Mouse (Mus musculus): Measurements from ENCODE around the gene Olfr765.
"Not testable (repeated sequence)": the region's sequence is repeated elsewhere in the genome, so short reads cannot be mapped to it uniquely, and the experiment has no call there.

Olfr765 gene

DNA sequence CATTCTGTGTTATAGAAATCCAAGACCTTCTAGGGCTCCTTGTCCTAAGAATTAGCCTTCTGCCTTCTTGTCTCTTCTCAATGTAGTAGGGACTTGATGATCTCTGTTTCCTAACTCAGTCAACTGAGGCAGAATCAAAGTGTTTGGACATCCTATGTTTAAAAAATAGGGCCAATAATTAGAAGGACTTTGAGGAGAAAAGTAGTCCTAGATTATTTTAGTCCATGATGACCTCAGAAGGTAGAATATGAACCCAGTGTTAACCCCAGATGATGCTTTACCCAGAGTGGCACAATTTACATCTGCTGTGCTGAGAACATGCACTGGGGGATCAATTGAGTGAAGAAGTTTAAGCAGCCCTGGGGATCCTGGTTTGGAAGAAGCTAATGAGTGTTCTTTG, at the start of gene Olfr765:
TSS of gene Olfr765 (minus strand) at position 101 of the 400 bp plus-strand sequence.
- DNase-seq (ENCODE audit: low read depth, low spot score): not testable (repeated sequence)

GRCm38 (mm10) chr10:129099275-129099674, 49.5 kb upstream of the Olfr765 start, which contains the start of gene Olfr768:
Gene Olfr768 (minus strand): TSS chr10:129099375.
- no peak for DNase-seq (ENCODE audit: low read depth, low spot score)

- DNase-seq (ENCODE audit: low read depth, low spot score): not testable (repeated sequence)
Observed at GRCm38 (mm10) chr10:129082810-129083209, 33.0 kb upstream of the Olfr765 start, which contains the start of gene Olfr767. Gene Olfr767 (minus strand): TSS chr10:129082910.

GRCm38 (mm10) chr10:129068877-129069276, 19.1 kb upstream of the Olfr765 start, which contains the start of gene Olfr766-ps1:
Gene Olfr766-ps1 (minus strand): TSS chr10:129068977.
- DNase-seq (ENCODE audit: low read depth, low spot score): no peak

- no peak for DNase-seq (ENCODE audit: low read depth, low spot score)
Observed at GRCm38 (mm10) chr10:129039796-129040195, 10.0 kb downstream of the Olfr765 start, which contains the start of gene Olfr764-ps1. Gene Olfr764-ps1 (minus strand): TSS chr10:129039896.

GRCm38 (mm10) chr10:129028343-129028742, 21.5 kb downstream of the Olfr765 start:
- DNase-seq (ENCODE audit: low read depth, low spot score): no peak

DNA sequence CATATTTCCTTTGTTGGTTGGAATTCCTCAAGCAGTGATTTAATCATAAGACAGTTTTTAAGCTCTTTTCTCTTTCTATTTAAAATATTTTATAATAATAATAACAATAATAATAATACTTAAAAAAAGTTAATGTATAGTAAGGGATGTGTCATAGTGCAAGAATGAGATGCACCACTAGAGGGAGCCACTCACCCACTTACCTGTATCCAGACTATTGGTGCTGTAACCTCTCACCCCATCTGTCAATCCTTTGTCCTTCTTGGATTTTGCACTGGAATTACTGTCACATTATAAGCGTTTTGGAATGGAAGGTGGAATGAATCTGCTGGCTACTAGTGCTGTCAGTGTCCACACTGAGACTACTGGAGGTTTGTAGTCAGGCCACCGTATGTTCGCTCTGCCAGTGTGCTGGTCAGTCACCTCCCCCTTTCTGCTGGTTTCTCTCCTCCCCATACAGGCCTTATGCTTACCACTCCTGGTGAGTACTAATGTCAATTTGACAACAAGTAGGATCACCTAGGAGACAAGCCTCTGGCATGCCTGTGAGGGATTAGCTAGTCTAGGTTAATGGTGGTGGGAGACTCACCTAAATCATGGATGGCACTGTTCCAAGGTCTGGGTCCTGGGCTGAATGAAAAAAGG, 23.7 kb downstream of the Olfr765 start:
- no peak for DNase-seq (ENCODE audit: low read depth, low spot score)

DNA sequence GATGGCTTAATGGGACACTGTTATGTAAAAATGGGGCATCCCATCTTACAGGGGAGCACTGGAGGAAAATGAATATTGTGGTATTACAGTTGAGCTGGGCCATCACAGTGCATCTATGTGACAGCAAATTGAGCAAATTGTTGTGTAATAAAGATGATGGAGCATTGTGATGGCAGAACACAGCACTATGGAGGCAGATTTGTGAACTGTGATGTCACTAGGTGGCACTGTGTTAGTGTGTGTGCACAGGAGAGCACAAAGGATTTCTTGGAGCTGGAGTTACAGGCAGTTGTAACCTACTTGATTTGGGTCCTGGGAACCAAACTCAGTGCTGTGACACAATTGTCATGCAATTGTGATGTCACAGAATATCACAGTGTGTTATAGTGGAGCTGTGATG, 26.5 kb downstream of the Olfr765 start:
- DNase-seq (ENCODE audit: low read depth, low spot score): no peak

GRCm38 (mm10) chr10:129014477-129014876, 35.3 kb downstream of the Olfr765 start:
- no peak for DNase-seq (ENCODE audit: low read depth, low spot score)

DNA sequence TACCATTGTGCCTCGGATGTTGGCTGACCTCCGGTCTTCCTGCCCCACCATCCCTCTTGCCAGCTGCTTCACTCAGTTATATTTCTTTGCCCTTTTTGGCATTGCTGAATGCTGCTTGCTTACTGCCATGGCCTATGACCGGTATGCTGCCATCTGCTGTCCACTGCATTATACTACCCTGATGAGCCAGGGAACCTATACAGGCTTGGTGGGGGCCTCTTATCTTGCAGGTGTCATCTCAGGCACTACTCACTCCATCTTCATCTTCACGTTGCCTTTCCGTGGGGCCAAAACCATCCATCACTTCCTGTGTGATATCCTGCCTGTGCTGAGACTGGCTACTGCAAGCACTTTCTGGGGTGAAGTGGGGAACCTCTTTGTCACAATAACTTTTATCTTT, 38.3 kb downstream of the Olfr765 start:
- DNase-seq (ENCODE audit: low read depth, low spot score): not testable (repeated sequence)

GRCm38 (mm10) chr10:129010288-129010841, 39.4 kb downstream of the Olfr765 start, which contains the start of gene Olfr763:
Gene Olfr763 (plus strand): TSS chr10:129010791.
- no peak for DNase-seq (ENCODE audit: low read depth, low spot score)

- DNase-seq (ENCODE audit: low read depth, low spot score): no peak
Observed at GRCm38 (mm10) chr10:129004032-129004920, 45.5 kb downstream of the Olfr765 start.

GRCm38 (mm10) chr10:128996523-128997040, 53.2 kb downstream of the Olfr765 start:
- DNase-seq (ENCODE audit: low read depth, low spot score): no peak

- DNase-seq (ENCODE audit: low read depth, low spot score): no peak
Observed at GRCm38 (mm10) chr10:128995796-128996195, 54.0 kb downstream of the Olfr765 start.
